Mouse (Mus musculus) midbrain, embryonic 13.5 days (tissue): ENCODE results near the gene Gm8914. TPM values are rescaled to one million over a fixed set of nuclear protein-coding genes. Genes with fewer than 3 reads are reported as not detected.
"Not testable (repeated sequence)": the region's sequence is repeated elsewhere in the genome, so short reads cannot be mapped to it uniquely, and the experiment has no call there.

Experiments used
- ATAC-seq: fragments of 200-750 bp; cut with Nextera tagmentation; 2 replicates; pipeline ENCODE4 v1.8.0; 2017; ENCODE audit warnings: mild to moderate bottlenecking, moderate TSS enrichment, moderate library complexity
- H3K27ac ChIP-seq: fragments of 300-500 bp; sonication (generic); 2 replicates; pipeline ENCODE4 v1.5.1; 2015; ENCODE audit warnings: inconsistent platforms, mild to moderate bottlenecking, moderate library complexity
- H3K27me3 ChIP-seq: fragments of 300-500 bp; sonication (generic); 2 replicates; pipeline ENCODE4 v1.6.1; 2015; ENCODE audit warnings: mild to moderate bottlenecking, inconsistent platforms
- H3K36me3 ChIP-seq: fragments of 300-500 bp; sonication (generic); 2 replicates; pipeline ENCODE4 v1.6.1; 2015; ENCODE audit warnings: mild to moderate bottlenecking, inconsistent platforms
- H3K4me1 ChIP-seq: fragments of 300-500 bp; sonication (generic); replicated peaks from 2 replicates; pipeline ENCODE4 v1.6.1; 2015; ENCODE audit warnings: inconsistent platforms
- H3K4me2 ChIP-seq: fragments of 300-500 bp; sonication (generic); replicated peaks from 2 replicates; pipeline ENCODE4 v1.6.1; 2015; ENCODE audit warnings: moderate library complexity, mild to moderate bottlenecking, inconsistent platforms
- H3K4me3 ChIP-seq: fragments of 300-500 bp; sonication (generic); replicated peaks from 2 replicates; pipeline ENCODE4 v1.5.1; 2015; ENCODE audit warnings: mild to moderate bottlenecking, inconsistent platforms
- H3K9ac ChIP-seq: fragments of 300-500 bp; sonication (generic); replicated peaks from 2 replicates; pipeline ENCODE4 v1.6.1; 2015; ENCODE audit warnings: mild to moderate bottlenecking, inconsistent platforms
- H3K9me3 ChIP-seq: fragments of 300-500 bp; sonication (generic); 2 replicates; pipeline ENCODE4 v1.6.1; 2016; ENCODE audit warnings: mild to moderate bottlenecking, inconsistent platforms
- whole genome bisulfite sequencing: fragments of 180-500 bp; shearing (Covaris S2); methylation state at CpG from one replicate; pipeline ENCODE4 v1.1.7; 2015; 5-methylcytosine and 5-hydroxymethylcytosine counted together
- polyA plus RNA-seq: library from polyadenylated mRNA; unstranded; fragments of >200 nt; fragmentation: Nextera tagmentation; extraction: Ambion mirVana; gene quantifications from 2 replicates; pipeline ENCODE4 v1.2.1, GENCODE M21; 2015

The Gm8914 gene
- not detected in 2 replicates for polyA plus RNA-seq

DNA sequence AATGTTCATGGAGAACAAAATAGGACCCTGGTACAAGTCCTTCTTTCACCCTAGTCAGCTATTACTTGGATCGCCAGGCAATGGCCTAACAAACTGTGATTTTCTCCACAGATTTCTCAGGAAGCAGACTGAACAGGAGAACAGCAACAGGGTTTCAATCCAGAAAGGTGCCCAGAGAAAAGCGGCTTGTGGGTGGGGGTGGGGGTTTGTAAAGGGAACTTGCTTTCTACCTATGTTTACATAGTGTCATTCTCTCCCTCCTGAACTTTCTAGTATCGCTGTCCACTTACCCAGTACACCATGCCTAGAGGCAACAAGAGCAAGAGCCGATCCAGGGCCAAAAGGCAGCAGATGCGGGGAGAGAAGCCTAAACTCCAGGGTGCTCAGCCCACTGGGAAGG, at the start of gene Gm8914:
Gene Gm8914 (plus strand): TSS at position 301 of the 400 bp plus-strand sequence.
- WGBS = no CpG with 5 or more reads among the region's 5 CpGs
- not testable (repeated sequence) for ATAC-seq, H3K9me3 ChIP-seq, H3K9ac ChIP-seq, H3K36me3 ChIP-seq, H3K27ac ChIP-seq, H3K27me3 ChIP-seq, H3K4me1 ChIP-seq, H3K4me2 ChIP-seq, H3K4me3 ChIP-seq

Other genes starting within 250 kb of the Gm8914 start
- not detected in 2 replicates for gene Mageb2, start 148.4 kb upstream of the Gm8914 start, polyA plus RNA-seq
- not detected in 2 replicates for gene Gm5072, start 87.6 kb upstream of the Gm8914 start, polyA plus RNA-seq
- not detected in 2 replicates for gene 1700084M14Rik, start 95.8 kb downstream of the Gm8914 start, polyA plus RNA-seq
- not detected in 2 replicates for gene Gm14781, start 152.1 kb downstream of the Gm8914 start, polyA plus RNA-seq